Mouse (Mus musculus): Measurements from ENCODE around the gene Disc1.

- TF ChIP-seq CTCF (IDR thresholded peaks at IDR 0.05) (no peak), EP300 (IDR thresholded peaks at IDR 0.05) (no peak)
Measured at GRCm38 (mm10) chr8:125201650-125202049, 147.7 kb downstream of the Disc1 start.
